Mouse (Mus musculus) ovary, adult 18-20 months (tissue): ENCODE data around the gene Taf11.

Experiments used
- DNase-seq: peaks from one replicate; pipeline ENCODE4 v3.0.0; 2022; ENCODE audit warnings: low spot score, mixed read lengths

Gene Taf11

DNA sequence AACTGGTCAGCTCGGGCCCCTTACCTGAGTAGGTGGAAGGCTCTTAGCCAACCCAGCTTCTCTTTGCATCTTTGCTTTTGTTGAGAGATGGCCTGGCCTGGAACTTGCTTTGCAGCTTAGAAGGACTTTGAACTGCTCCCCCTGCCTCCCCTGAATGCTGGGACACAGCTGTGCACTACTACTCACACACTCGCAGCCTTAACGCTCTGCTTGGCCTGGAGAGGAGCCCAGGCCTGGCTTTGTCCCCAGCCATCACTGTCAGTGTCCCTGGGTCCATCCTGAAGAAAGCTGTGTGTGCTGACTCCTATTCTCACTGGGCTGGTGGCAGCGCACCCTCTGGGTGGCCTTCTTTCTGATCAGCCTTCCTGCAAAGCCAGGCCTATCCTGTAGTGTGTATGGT lies 11.0 kb upstream of the Taf11 start:
- no peak for DNase-seq

DNA sequence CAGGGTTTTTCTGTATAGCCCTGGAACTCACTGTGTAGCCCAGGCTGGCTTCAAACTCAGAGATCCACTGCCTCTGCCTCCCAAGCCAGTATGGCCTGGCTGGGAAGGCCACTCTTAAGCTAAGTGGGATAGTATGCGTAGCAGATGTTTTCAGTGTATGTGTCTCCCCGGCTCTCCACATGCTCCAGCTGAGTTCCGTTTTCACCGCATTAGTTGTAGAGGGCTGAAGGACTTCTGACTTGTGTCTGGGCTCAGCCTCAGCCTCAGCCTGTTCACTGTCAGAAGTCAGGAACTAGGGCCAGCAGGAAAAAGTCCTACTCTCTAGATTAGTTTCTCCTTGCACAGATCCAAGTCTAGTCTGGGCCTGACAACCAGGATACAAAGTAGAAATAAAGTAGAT lies 6.7 kb upstream of the Taf11 start:
- no peak for DNase-seq

DNA sequence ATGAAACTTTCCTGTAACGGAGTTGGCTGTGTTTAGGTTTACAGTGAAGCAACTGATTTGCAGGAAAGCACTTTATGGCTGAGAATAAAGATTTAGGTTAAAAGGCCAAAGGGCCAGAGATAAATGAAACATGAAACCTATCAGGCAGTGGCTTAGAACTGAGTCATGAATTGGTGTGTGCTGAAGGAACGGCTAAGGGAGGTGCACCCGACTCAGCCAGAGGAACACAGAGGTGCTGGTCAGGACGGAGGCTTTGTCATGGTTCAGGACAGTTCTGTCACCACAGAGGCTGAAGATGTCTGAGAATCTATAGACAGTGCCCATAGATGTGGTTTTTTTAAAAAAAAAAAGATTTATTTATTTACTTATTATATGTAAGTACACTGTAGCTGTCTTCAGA lies 5.1 kb upstream of the Taf11 start:
- DNase-seq = no peak

DNA sequence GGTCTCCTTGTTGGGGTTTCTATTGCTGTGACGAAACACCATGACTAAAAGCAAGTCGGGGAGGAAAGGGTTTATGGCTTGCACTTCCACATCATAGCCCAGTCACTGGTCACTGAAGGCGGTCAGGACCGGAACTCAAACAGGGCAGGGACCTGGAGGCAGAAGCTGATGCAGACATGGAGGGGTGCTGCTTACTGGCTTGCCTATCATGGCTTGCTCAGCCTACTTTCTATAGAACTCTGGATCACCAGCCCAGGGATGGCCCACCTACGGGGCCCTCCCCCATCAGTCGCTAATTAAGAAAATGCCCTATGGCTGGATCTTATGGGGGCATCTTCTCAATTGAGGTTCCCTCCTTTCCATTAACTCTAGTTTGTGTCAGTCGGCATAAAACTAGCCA lies 1.7 kb upstream of the Taf11 start:
- no peak for DNase-seq

DNA sequence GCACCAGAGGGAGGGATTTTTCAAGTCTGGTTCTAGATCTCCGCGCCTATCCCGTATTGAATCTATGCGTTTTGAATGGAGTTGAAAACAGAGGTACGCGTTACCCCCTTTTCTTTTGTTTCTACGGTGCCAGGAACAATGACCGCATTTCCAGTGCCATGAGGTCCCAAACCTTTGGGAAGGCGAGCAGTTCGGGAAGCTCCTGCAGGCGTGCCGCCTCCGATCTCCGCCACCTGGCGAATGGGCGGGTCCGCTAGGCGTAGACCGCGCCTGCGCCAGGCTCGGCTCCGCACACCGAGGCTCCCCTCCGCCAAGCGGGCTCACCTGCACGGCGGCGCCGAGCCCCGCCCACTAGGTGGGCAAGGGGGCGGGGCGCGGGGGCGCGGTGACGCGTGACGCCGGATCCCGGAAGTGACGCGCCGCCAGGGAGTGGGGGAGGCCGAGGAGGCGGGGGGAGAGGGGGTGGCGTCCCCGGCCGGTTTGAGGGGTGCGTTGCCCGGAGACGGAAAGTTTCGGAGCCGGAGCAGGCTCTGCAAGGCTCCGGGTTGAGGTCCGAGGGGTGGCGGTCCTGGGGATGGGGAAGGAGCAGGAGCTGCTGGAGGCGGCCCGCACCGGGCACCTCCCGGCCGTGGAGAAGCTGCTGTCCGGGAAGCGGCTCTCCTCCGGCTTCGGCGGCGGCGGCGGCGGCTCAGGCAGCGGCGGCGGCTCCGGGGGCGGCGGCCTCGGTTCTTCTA lies 589 bp downstream of the Taf11 start, which contains the start of gene Anks1:
Gene Anks1 (plus strand): TSS at position 419 of the 734 bp plus-strand sequence.
- peak; percentile 72 for DNase-seq

DNA sequence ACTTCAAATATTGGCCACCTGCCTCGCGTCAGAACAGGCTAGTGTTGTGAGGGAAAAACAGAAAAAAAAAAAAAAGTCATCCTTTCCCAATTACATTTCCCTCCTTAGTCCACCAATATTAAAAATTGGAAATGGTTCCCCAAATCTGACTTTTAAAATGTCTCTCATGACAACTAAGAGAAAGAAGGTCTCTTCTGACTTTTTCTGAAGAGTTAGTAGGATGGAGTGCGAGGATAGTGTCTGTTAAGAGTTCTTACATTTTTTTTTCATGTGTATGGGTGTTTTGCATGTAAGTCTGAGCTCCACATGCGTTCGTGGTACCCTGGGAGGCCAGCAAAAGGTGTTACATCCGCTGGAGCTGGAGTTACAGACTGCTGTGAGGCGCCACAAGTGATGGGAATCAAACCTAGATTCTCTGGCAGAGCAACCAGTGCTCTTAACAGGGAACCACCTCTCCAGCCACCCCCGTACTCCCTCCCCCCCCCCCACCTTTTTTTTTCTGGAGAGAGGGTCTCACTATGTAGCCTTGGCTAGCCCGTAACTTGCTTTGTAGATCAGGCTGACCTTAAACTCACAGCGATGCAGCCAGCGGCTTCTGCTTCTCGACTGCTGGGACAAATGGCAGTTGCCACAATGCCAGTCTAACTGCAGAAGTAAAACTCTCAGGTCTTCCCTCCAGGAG lies 1.3 kb downstream of the Taf11 start:
- DNase-seq = peak; percentile 31

DNA sequence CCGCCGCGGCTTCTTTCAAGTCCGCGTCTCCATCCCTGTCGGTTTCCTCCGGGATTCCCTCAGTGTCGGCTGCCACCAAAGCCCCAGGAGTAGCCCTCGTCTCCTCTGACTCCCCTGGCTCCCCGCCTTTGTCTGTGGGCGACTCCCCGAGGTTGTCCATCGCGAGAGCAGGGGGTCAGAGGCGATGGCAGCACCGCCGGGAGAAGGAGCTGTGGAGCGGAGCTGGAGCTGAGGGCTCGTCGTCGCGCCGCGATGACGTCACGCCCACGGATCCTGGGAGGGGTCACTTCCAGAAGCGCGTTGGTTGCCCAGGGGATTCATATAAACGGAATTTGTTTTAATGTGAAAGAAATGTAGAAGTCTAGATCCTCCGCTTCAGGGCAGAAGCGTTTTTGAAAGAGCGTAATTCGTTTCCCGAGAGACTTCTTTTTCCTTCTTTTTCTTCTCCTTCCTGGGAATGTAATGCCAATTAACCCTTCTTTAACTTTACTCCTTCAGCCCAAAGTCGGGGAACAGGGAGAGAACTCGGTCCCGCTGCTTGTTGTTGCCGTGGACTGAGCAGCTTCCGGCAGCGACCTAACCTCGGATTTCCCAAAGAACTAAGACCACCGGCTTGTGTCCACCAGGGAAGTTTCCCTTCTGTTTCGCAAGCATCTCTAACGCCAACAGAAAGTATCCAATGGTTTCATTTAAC lies 2.0 kb downstream of the Taf11 start:
- DNase-seq = peak; percentile 88

DNA sequence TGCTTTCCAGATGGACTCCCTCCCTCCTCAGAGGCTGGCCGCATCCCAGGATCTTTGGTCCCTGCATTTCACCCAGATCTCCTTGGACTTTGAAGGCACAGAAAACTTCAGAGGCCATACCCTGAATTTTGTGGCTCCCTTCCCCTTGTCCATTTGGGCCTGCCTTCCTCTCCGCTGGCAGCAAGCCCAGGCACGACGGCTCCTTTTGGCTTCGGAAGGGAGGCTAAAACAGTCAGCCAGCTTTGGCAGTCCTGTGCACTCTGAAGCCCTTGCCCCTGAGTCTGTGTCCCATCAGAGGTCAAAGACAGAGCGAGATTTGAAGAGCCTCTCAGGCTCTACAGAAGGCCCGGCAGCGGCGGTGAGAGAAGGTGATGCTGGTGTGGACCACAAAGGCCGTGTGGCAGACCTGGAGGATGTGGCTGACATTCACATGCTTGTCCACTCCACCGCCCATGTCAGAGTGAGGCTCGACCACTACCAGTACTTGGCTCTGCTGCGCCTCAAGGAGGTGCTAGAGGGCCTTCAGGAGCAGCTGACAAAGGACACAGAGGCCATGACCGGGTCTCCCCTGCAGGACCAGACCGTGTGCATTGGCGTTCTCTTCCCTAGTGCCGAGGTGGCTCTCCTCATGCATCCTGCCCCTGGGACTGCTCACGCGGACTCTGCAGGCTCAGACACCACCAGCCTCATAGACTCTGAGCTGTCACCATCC lies 23.0 kb downstream of the Taf11 start:
- DNase-seq = no peak

DNA sequence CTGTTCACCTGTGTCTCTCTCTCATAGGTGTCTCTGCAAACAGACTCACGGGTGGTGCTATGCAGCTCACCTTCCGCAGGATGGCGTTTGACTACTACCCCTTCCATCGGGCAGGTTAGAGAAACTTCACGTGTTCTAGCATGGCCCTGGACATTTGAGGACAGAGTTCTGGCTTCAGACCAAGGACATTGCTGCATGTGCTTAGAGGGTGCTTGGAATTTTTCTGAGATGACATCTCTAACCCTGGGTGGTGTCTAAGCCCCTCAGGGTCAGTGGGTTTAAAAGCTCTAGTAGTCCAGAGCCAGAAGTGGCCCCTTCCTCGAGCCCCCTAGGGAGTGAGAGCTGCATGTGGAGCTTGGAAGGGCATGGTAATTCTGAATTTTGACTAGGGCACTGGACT lies 25.6 kb downstream of the Taf11 start:
- no peak for DNase-seq

DNA sequence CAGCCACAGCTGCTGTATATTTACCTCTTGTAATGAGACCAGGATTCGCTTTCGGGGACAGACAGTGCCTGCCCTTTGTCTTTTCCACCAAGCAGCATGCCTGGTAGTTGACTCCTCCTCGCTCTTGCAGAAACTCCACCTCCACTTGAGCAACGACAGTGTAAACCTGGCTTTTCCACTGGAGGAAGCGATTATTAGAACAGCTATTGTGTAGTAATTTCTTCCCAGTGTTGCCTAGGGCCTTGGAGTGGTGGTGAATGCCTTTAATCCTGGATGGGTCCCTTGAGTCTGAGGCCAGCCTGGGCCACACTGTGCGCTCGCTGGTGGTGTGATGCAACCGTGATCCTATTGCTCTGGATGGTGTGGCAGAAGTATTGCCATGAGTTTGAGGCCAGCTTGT lies 26.5 kb downstream of the Taf11 start:
- DNase-seq = no peak

DNA sequence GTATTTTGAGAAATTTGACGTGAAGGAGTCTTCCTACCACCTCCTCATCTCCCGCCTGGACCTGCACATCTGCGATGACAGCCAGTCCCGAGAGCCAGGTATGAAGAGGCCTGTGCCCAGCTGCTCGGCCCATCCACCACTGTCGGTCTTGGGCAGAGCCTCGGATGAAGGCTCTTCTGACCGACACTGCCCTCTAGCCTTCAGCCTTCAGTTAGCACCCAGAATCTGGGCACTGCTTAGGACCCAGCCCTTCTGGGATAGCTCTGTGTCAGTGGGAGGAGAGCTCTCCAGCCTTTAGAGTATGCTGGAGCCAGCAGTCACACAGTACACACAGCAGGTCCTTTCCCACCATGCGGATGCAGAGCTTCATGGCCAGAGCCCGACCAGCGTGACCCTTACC lies 28.1 kb downstream of the Taf11 start:
- no peak for DNase-seq

DNA sequence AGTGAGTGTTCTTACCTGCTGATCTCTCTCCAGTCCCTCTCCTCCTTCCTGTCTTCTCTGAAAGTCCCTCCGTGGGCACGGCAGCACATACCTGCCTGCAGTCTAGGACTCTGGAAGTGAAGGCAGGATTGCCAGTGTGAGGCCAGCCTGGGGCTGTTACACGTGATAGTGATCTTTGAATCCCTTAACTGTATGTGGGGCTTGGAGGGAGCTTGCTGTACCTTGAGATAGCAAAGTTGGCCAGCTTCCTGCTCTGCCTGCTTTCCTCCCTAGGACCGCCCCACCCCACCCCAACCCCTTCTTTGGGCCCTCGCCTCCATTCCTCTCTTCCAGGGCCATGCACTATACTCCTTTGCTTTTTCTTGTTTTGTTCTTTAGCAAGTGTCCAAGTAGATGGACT lies 35.1 kb downstream of the Taf11 start:
- no peak for DNase-seq

DNA sequence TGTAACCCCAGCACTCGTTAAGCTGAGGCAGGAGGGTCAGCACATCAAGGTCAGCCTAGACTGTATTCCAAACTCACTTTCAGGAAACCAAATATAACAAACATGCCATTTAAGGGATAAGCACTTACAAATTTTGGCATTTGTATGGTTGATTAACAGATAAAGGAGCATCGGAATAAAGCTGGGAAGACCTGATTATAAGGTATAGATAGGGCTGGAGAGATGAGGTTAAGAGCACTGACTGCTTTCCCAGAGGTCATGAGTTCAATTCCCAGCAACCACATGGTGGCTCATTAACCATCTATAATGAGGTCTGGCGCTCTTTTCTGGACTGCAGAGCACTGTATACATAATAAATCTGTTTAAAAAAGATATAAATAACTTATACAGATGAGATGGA lies 36.1 kb downstream of the Taf11 start:
- DNase-seq = no peak

DNA sequence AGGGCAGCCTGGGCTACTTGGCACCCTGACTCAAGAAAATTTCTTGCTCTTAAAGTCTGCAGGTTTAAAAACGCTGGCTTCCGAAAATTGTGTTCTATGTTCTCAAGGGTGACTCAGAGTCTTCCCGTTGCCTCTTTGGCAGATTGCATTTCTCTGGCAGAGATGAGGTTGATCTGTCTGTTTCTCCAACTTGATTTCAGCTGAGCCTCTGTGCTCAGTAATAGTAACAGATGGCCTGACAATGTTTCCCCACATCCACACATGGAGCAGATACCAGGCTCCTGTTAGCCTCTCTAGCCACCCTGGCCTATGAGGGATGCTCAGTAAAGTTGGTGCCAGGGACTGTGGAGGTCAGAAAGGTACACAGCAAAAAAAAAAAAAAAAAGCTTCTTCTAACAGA lies 37.8 kb downstream of the Taf11 start:
- no peak for DNase-seq

DNA sequence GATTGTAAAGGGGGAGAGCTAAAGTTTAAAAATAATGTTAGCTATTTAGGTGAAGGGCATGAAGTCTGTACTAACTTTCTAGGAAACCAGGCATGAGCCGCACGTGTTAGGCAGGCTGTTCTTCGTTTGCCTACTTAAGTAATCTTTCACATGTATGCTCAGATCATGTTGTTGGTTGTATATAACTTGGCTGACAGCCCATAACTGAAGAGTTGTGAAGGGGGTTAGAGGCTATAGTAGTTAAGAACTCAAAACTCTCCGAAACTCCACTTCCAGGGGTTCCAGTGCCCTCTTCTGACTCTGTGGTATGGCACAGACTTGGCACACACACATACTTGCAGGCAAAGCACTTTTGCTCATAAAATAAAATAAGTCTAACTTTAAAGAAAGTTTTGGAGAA lies 42.9 kb downstream of the Taf11 start:
- DNase-seq = no peak

DNA sequence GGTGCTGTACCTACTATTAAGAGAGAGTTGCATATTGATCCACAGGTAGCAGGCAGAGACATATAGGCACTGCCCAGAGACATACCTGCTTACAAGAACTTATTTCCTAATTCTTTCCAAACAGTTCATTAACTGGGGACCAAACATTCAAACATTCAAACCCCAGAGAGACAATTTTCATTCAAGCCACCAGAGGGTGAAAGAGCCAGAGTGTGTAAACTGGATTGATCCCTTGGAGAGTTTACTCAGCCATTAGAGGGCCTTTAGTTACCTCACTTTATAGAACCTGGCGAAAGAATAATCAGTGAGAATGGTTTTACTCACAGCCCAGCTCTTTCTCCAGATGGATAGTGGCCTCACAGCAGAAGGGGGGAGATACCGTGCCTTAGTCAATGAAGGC lies 44.2 kb downstream of the Taf11 start:
- no peak for DNase-seq

DNA sequence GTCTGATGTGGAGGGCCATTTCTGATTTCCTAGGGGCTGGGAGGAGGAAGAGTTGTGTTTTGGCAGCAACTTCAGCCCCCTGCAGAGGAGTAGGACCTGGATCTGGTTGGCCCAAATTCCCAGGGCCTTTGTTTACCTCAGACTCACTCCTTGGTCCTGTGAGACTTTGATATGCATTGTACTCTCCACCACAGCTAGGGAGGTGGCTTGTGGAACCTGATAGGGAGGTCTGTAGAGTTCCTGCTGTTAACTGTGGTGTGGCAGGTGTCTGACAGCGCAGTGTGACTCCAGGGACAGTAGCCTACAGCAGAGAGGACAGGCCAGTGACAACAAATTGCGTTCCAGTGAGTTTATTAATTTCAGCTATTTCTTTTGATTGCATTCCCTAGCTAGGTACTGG lies 50.5 kb downstream of the Taf11 start:
- no peak for DNase-seq

DNA sequence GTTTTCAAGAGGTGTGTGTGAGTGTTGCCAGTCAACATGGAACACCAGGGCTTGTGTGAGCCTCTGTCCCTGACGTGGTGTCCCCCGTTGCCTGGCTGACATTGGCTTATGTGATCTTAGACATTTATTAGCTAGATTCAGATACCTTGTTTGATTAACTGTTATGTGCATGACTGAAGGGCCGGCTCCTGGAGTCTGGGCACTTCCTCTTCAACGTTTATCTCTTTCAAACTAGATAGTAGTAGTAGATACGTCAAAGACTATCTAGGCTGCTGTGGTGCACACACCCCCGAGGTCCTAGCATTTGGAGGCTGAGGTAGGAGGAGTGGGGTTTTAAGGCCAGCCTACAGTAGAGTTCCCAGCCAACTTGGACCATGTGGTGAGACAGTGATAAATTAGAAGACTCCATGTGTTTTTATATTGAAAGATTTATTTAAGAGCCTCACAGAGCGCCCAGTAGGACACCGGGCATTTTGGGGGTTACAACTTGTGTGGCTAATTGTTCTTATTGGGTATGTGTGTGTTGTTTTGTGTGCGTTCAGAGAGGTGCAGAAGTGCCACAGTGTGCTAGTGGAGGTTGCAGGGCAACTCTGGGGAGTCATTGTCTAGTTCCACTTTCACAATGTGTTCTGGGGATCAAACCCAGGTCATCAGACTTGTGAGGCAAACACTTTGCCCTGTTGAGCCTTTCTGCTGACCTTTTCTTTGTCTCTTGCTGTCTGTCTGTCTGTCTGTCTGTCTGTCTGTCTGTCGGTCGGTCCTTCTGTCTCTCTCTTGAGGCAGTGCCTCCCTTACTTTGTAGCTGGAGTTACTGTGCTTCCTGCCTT lies 51.8 kb downstream of the Taf11 start:
- DNase-seq = no peak

DNA sequence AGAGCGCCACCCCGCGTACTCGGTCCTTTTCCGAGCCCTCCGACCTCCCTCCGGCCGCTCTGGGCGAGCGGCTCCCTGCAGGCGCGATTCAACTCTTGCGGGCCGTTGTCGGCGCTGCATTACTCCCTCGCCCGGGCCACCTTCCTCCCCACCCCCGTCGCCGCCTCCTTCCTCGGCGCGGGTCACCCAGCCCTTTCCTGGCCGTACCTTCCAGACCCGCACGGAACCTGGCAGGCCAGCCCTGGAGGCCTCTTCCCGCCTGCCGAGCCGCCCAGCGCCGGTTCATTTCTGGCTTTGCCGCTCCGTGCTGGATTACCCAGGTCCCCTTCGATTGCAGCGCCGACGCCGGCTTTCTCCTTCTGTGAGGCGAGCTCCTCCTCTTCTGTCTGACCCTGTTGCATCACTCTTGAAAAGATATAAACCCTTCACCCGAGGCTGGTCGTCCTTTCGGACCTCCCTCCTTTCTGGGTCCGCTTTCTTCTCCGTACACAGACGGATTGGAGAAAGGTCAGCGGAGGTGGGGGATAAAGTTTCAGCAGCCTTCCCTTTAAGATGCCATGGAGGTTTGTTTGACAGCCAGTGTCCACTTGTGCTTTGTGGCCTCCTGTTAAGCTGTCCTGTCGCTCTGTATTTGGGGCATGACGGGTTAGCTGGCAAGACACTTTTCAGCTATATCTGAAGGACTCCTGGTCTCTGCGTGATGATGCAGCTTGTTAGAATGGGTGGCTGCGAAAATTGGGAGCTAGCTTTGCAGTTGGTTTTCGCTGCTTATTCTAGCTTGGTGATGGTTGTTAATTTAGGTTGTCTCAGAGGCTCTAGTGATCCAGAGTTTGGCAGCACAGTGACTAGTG lies 52.6 kb downstream of the Taf11 start:
- DNase-seq = peak; percentile 20

DNA sequence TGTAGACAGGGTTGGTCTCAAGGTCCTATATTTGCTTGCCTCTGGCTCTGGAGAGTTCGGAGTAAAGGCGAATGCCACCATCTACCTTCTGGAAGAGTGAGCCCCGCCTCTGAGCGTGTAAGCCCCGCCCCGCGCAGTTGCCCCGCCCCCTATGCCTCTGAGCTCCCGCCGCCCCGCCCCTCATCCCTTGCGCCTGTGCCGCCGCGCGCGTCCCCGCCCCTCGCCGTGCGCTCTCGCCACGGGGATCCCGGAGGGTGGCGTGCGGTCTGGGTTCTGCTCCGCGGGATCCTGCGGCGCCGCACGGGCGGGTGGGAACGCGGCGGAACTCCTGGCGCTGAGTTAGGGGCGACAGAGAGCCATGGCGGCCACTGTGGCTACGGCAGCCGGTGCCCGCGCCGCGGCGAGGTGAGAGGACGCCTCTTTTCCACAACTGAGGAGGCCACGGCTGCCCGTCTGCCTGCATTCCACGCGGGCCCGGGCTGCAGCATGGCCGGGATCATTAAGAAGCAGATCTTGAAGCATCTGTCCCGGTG lies 53.3 kb downstream of the Taf11 start, which contains the start of gene Uhrf1bp1:
Gene Uhrf1bp1 (plus strand): TSS at position 177 of the 533 bp plus-strand sequence.
- peak; percentile 67 for DNase-seq
